Mouse (Mus musculus): Measurements from ENCODE around the gene Fuk. TPM values are rescaled to one million over a fixed set of nuclear protein-coding genes. Genes with fewer than 3 reads are reported as not detected.

Fuk gene
- polyA plus RNA-seq, 2 experiments, result 10.4 to 16.2 TPM

GRCm38 (mm10) chr8:110844941-110845340 lies 57.3 kb downstream of the Fuk start:
- Histone ChIP-seq H3K27me3 (ENCODE audit: control insufficient read depth, insufficient read depth, low read length) (no peaks in the 10 kb centered on the region), H3K4me2 (replicated peaks; ENCODE audit: low read depth, low read length, severe bottlenecking) (peak overlapping the region; percentile 87), H3K27ac (replicated peaks; ENCODE audit: low read depth, low read length) (no peak overlapping the region), H3K4me3 (replicated peaks; ENCODE audit: low read length) (peak overlapping the region; percentile 98), H3K9ac (ENCODE audit: low read depth, low read length, severe bottlenecking) (0 out of 2 replicates have a peak overlapping the region, but pooled peaks have one; percentile 97), H3K9me3 (ENCODE audit: control insufficient read depth, low read length) (no peaks in the 10 kb centered on the region), H3K4me1 (ENCODE audit: control insufficient read depth, insufficient read depth, low read length) (peaks cover 17% of the 10 kb centered on the region), H3K36me3 (ENCODE audit: control insufficient read depth, insufficient read depth, low read length) (peaks cover 53% of the 10 kb centered on the region)
- no peak for ATAC-seq (ENCODE audit: low FRiP score, low read depth)
- no peak for TF ChIP-seq POLR2A (IDR thresholded peaks at IDR 0.05; ENCODE audit: borderline replicate concordance, extremely low read depth, insufficient read depth, insufficient read length)
- no peak for DNase-seq (ENCODE audit: low spot score)
- 78% methylated on average over 3 of the region's 3 CpGs for WGBS

- peaks cover 66% of the 10 kb centered on the region for H3K36me3 ChIP-seq (ENCODE audit: control insufficient read depth, insufficient read depth, low read length)
- H3K27ac ChIP-seq (replicated peaks; ENCODE audit: low read depth, low read length), result no peak overlapping the region
- no peaks in the 10 kb centered on the region for H3K9me3 ChIP-seq (ENCODE audit: control insufficient read depth, low read length)
- no peak overlapping the region for H3K9ac ChIP-seq (ENCODE audit: low read depth, low read length, severe bottlenecking)
- H3K4me2 ChIP-seq (replicated peaks; ENCODE audit: low read depth, low read length, severe bottlenecking), result no peak overlapping the region
- DNase-seq (ENCODE audit: low spot score) (no peak), ATAC-seq (ENCODE audit: low FRiP score, low read depth) (no peak)
- H3K4me1 ChIP-seq (ENCODE audit: control insufficient read depth, insufficient read depth, low read length), result peaks cover 15% of the 10 kb centered on the region
- no peak overlapping the region for H3K4me3 ChIP-seq (replicated peaks; ENCODE audit: low read length)
- no peak for TF ChIP-seq POLR2A (IDR thresholded peaks at IDR 0.05; ENCODE audit: borderline replicate concordance, extremely low read depth, insufficient read depth, insufficient read length)
- no peaks in the 10 kb centered on the region for H3K27me3 ChIP-seq (ENCODE audit: control insufficient read depth, insufficient read depth, low read length)
- 66% methylated on average over 5 of the region's 5 CpGs for WGBS
These were observed 59.1 kb downstream of the Fuk start for GRCm38 (mm10) chr8:110843207-110843606.

GRCm38 (mm10) chr8:110842012-110842574 lies 60.2 kb downstream of the Fuk start:
- 93% methylated on average over 3 of the region's 3 CpGs for WGBS
- H3K4me3 ChIP-seq (replicated peaks; ENCODE audit: low read length), result no peak overlapping the region
- no peak for TF ChIP-seq POLR2A (IDR thresholded peaks at IDR 0.05; ENCODE audit: borderline replicate concordance, extremely low read depth, insufficient read depth, insufficient read length)
- peaks cover 77% of the 10 kb centered on the region for H3K36me3 ChIP-seq (ENCODE audit: control insufficient read depth, insufficient read depth, low read length)
- DNase-seq (ENCODE audit: low spot score), result no peak
- H3K4me1 ChIP-seq (ENCODE audit: control insufficient read depth, insufficient read depth, low read length), result peaks cover 8% of the 10 kb centered on the region
- H3K4me2 ChIP-seq (replicated peaks; ENCODE audit: low read depth, low read length, severe bottlenecking), result no peak overlapping the region
- no peak for ATAC-seq (ENCODE audit: low FRiP score, low read depth)
- no peaks in the 10 kb centered on the region for H3K27me3 ChIP-seq (ENCODE audit: control insufficient read depth, insufficient read depth, low read length)
- no peak overlapping the region for H3K27ac ChIP-seq (replicated peaks; ENCODE audit: low read depth, low read length)
- H3K9me3 ChIP-seq (ENCODE audit: control insufficient read depth, low read length), result no peaks in the 10 kb centered on the region
- no peak overlapping the region for H3K9ac ChIP-seq (ENCODE audit: low read depth, low read length, severe bottlenecking)

Other genes starting within 250 kb of the Fuk start
- 78.7 and 115 TPM in 2 replicates for gene Mtss1l, start 181.0 kb downstream of the Fuk start, polyA plus RNA-seq (2012; rRNA removed)
- 19.1 and 28.0 TPM in 2 replicates for gene Mtss1l, start 181.0 kb downstream of the Fuk start, polyA plus RNA-seq (2014; fragmentation: Nextera tagmentation; extraction: Ambion mirVana)
- 1.4 and 1.6 TPM in 2 replicates for gene Il34, start 96.6 kb downstream of the Fuk start, polyA plus RNA-seq (2012; rRNA removed)
- 0.95 and 1.2 TPM in 2 replicates for gene Il34, start 96.6 kb downstream of the Fuk start, polyA plus RNA-seq (2014; fragmentation: Nextera tagmentation; extraction: Ambion mirVana)
- 41.2 and 44.5 TPM in 2 replicates for gene Cog4, start 55.9 kb downstream of the Fuk start, polyA plus RNA-seq (2012; rRNA removed)
- gene Cog4, start 55.9 kb downstream of the Fuk start, polyA plus RNA-seq (2014; fragmentation: Nextera tagmentation; extraction: Ambion mirVana), result 65.5 and 75.4 TPM in 2 replicates
- gene Sf3b3, start 55.7 kb downstream of the Fuk start, polyA plus RNA-seq (2012; rRNA removed), result 92.7 and 96.2 TPM in 2 replicates
- 132 and 150 TPM in 2 replicates for gene Sf3b3, start 55.7 kb downstream of the Fuk start, polyA plus RNA-seq (2014; fragmentation: Nextera tagmentation; extraction: Ambion mirVana)
- 29.9 and 39.7 TPM in 2 replicates for gene St3gal2, start 17.4 kb upstream of the Fuk start, polyA plus RNA-seq (2012; rRNA removed)
- gene St3gal2, start 17.4 kb upstream of the Fuk start, polyA plus RNA-seq (2014; fragmentation: Nextera tagmentation; extraction: Ambion mirVana), result 19.2 and 21.5 TPM in 2 replicates
- 55.6 and 57.8 TPM in 2 replicates for gene Ddx19a, start 95.3 kb upstream of the Fuk start, polyA plus RNA-seq (2012; rRNA removed)
- gene Ddx19a, start 95.3 kb upstream of the Fuk start, polyA plus RNA-seq (2014; fragmentation: Nextera tagmentation; extraction: Ambion mirVana), result 18.0 and 19.5 TPM in 2 replicates
- gene Ddx19b, start 129.3 kb upstream of the Fuk start, polyA plus RNA-seq (2012; rRNA removed), result 5.8 and 5.9 TPM in 2 replicates
- 4.0 and 5.5 TPM in 2 replicates for gene Ddx19b, start 129.3 kb upstream of the Fuk start, polyA plus RNA-seq (2014; fragmentation: Nextera tagmentation; extraction: Ambion mirVana)
- 41.7 and 46.9 TPM in 2 replicates for gene Aars, start 130.7 kb upstream of the Fuk start, polyA plus RNA-seq (2012; rRNA removed)
- 50.5 and 52.1 TPM in 2 replicates for gene Aars, start 130.7 kb upstream of the Fuk start, polyA plus RNA-seq (2014; fragmentation: Nextera tagmentation; extraction: Ambion mirVana)
- 6.2 and 8.8 TPM in 2 replicates for gene Exosc6, start 153.9 kb upstream of the Fuk start, polyA plus RNA-seq (2012; rRNA removed)
- gene Exosc6, start 153.9 kb upstream of the Fuk start, polyA plus RNA-seq (2014; fragmentation: Nextera tagmentation; extraction: Ambion mirVana), result 18.3 and 22.6 TPM in 2 replicates
- 0.04 and 0.06 TPM in 2 replicates for gene Clec18a, start 189.9 kb upstream of the Fuk start, polyA plus RNA-seq (2012; rRNA removed)
- gene Clec18a, start 189.9 kb upstream of the Fuk start, polyA plus RNA-seq (2014; fragmentation: Nextera tagmentation; extraction: Ambion mirVana), result not detected in 2 replicates
- 10.3 and 11.0 TPM in 2 replicates for gene Pdpr, start 192.1 kb upstream of the Fuk start, polyA plus RNA-seq (2012; rRNA removed)
- gene Pdpr, start 192.1 kb upstream of the Fuk start, polyA plus RNA-seq (2014; fragmentation: Nextera tagmentation; extraction: Ambion mirVana), result 7.8 TPM in 2 replicates